Mouse (Mus musculus): ENCODE measurements around the gene Tmem42. TPM values are rescaled to one million over a fixed set of nuclear protein-coding genes. Genes with fewer than 3 reads are reported as not detected.

The Tmem42 gene
- total RNA-seq, 2 experiments from 2014 or later = 9.2 to 10.5 TPM

DNA sequence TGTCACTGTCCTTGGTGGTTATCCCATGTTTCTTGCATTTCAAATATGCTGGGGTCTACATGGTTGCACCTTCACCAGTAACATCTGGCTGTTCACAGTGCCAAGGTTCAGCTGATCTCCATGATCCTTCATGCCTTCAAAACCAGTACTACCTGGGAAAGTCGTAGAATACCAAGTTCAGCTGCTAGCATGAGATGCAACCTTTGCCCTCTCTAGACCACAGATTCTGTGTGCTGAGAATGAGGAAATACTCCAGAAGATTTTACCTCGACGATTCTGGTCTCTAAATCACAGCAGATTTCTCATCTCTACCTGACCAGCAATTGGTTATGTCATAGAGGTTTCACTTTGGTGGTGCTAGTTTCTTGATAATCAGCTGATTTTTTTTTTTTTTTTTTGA lies 39.0 kb downstream of the Tmem42 start:
- DNase-seq = no peak
- TF ChIP-seq CTCF (IDR thresholded peaks at IDR 0.05) = no peak
- intact Hi-C loops (cut with DNase I) = no loop called here
- no peak overlapping the region for H3K4me3 ChIP-seq
- no peak overlapping the region for H3K27ac ChIP-seq

Other genes with a start within 250 kb of the Tmem42 start
- gene Tcaim, start 215.8 kb upstream of the Tmem42 start, total RNA-seq (2021) = 10 to 100 TPM; 20.8 to 31.7 TPM
- not detected for gene Gm35549, start 177.3 kb upstream of the Tmem42 start, total RNA-seq (2021)
- 10 to 100 TPM; 39.0 to 39.5 TPM for gene Zfp445, start 155.3 kb upstream of the Tmem42 start, total RNA-seq (2021)
- 1 to 10 TPM; 3.3 to 4.2 TPM for gene Zkscan7, start 135.6 kb upstream of the Tmem42 start, total RNA-seq (2021)
- gene Zfp105, start 98.3 kb upstream of the Tmem42 start, total RNA-seq (2021) = 1 to 10 TPM in 1 of 2 experiments, under 1 TPM in 1; 0.89 to 1.0 TPM
- 10 to 100 TPM; 10.4 to 11.3 TPM for gene 1110059G10Rik, start 70.3 kb upstream of the Tmem42 start, total RNA-seq (2021)
- under 1 TPM in 1 of 2 experiments, not detected in 1; 0.17 TPM for gene Kif15, start 70.3 kb upstream of the Tmem42 start, total RNA-seq (2021)
- under 1 TPM in 1 of 2 experiments, not detected in 1; 0.56 TPM for gene Tgm4, start 13.4 kb downstream of the Tmem42 start, total RNA-seq (2021)
- 10 to 100 TPM; 53.2 to 55.8 TPM for gene Zdhhc3, start 91.9 kb downstream of the Tmem42 start, total RNA-seq (2021)
- 10 to 100 TPM; 18.3 to 21.3 TPM for gene Exosc7, start 91.9 kb downstream of the Tmem42 start, total RNA-seq (2021)
- gene Clec3b, start 129.6 kb downstream of the Tmem42 start, total RNA-seq (2021) = 10 to 100 TPM; 33.5 to 50.2 TPM
- not detected for gene Cdcp1, start 194.7 kb downstream of the Tmem42 start, total RNA-seq (2021)
- gene Tmem158, start 239.4 kb downstream of the Tmem42 start, total RNA-seq (2021) = 1 to 10 TPM in 1 of 2 experiments, under 1 TPM in 1; 0.23 to 1.1 TPM

Measured in gastrocnemius, adult 2 months (tissue).